Mouse (Mus musculus): Measurements from ENCODE around the gene Slc22a15. TPM values are rescaled to one million over a fixed set of nuclear protein-coding genes. Genes with fewer than 3 reads are reported as not detected.

Gene Slc22a15
- polyA plus RNA-seq, 1 experiment from 2014 or later = 6.0 TPM

GRCm38 (mm10) chr3:101907049-101907448 lies 17.2 kb downstream of the Slc22a15 start:
- WGBS = 46% methylated on average over 2 of the region's 2 CpGs
- Histone ChIP-seq H3K36me3 (ENCODE audit: control insufficient read depth, insufficient read depth, low read length) (no peaks in the 10 kb centered on the region; the same call in 1 of the 2 replicates), H3K9ac (ENCODE audit: low read length) (no peak overlapping the region), H3K27ac (ENCODE audit: low read depth) (no peak overlapping the region), H3K9me3 (ENCODE audit: control insufficient read depth, low read length) (no peaks in the 10 kb centered on the region), H3K27me3 (replicated peaks; ENCODE audit: control insufficient read depth, insufficient read depth, low read length) (no peaks in the 10 kb centered on the region), H3K4me1 (replicated peaks; ENCODE audit: control insufficient read depth, insufficient read depth, low read length) (0 out of 2 replicates have a peak, but pooled peaks cover 4% of the 10 kb centered on the region), H3K4me3 (ENCODE audit: low read depth, low read length) (no peak overlapping the region), H3K4me2 (ENCODE audit: low read length) (no peak overlapping the region)
- DNase-seq (ENCODE audit: low spot score) (no peak), ATAC-seq (replicated peaks; ENCODE audit: low FRiP score, low TSS enrichment, low read depth) (no peak)

DNA sequence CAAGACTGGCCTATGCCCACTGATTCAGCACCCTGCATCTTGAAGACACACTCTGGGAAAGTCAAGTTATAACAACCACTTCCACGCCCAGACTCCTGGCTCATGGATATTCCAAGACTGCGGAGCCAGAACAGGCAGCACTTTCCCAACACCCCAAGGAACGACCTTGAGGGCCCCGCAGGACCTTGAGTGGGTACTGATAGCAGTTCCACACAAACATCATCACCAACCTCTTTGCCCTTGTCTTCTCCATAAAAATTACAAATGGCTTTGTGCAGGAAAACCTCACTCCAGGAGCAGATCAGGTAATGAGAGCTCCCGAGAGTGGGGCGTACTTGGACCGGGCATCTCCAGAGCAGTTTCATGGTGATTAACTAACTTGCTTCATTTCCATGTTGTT lies 19.5 kb downstream of the Slc22a15 start:
- DNase-seq (ENCODE audit: low spot score) = no peak
- 89% methylated on average over 7 of the region's 7 CpGs for WGBS
- Histone ChIP-seq H3K9me3 (ENCODE audit: control insufficient read depth, low read length) (no peaks in the 10 kb centered on the region), H3K4me1 (replicated peaks; ENCODE audit: control insufficient read depth, insufficient read depth, low read length) (0 out of 2 replicates have a peak, but pooled peaks cover 4% of the 10 kb centered on the region), H3K27ac (ENCODE audit: low read depth) (no peak overlapping the region), H3K36me3 (ENCODE audit: control insufficient read depth, insufficient read depth, low read length) (no peaks in the 10 kb centered on the region), H3K9ac (ENCODE audit: low read length) (no peak overlapping the region), H3K4me2 (ENCODE audit: low read length) (no peak overlapping the region), H3K27me3 (replicated peaks; ENCODE audit: control insufficient read depth, insufficient read depth, low read length) (no peaks in the 10 kb centered on the region), H3K4me3 (ENCODE audit: low read depth, low read length) (no peak overlapping the region)
- ATAC-seq (replicated peaks; ENCODE audit: low FRiP score, low TSS enrichment, low read depth) = no peak

GRCm38 (mm10) chr3:101903091-101903490 lies 21.2 kb downstream of the Slc22a15 start:
- Histone ChIP-seq H3K36me3 (ENCODE audit: control insufficient read depth, insufficient read depth, low read length) (no peaks in the 10 kb centered on the region), H3K4me2 (ENCODE audit: low read length) (no peak overlapping the region), H3K9ac (ENCODE audit: low read length) (no peak overlapping the region), H3K27ac (ENCODE audit: low read depth) (no peak overlapping the region), H3K4me1 (replicated peaks; ENCODE audit: control insufficient read depth, insufficient read depth, low read length) (0 out of 2 replicates have a peak, but pooled peaks cover 4% of the 10 kb centered on the region), H3K4me3 (ENCODE audit: low read depth, low read length) (no peak overlapping the region), H3K27me3 (replicated peaks; ENCODE audit: control insufficient read depth, insufficient read depth, low read length) (no peaks in the 10 kb centered on the region), H3K9me3 (ENCODE audit: control insufficient read depth, low read length) (no peaks in the 10 kb centered on the region)
- DNase-seq (ENCODE audit: low spot score) (no peak), ATAC-seq (replicated peaks; ENCODE audit: low FRiP score, low TSS enrichment, low read depth) (no peak)
- WGBS = 55% methylated on average over 5 of the region's 5 CpGs

- 56% methylated on average over 7 of the region's 7 CpGs for WGBS
- H3K4me2 ChIP-seq (ENCODE audit: low read length) = no peak overlapping the region
- no peak overlapping the region for H3K27ac ChIP-seq (ENCODE audit: low read depth)
- H3K4me1 ChIP-seq (replicated peaks; ENCODE audit: control insufficient read depth, insufficient read depth, low read length) = 0 out of 2 replicates have a peak, but pooled peaks cover 4% of the 10 kb centered on the region
- ATAC-seq (replicated peaks; ENCODE audit: low FRiP score, low TSS enrichment, low read depth) (no peak), DNase-seq (ENCODE audit: low spot score) (no peak)
- H3K27me3 ChIP-seq (replicated peaks; ENCODE audit: control insufficient read depth, insufficient read depth, low read length) = no peaks in the 10 kb centered on the region
- no peak overlapping the region for H3K4me3 ChIP-seq (ENCODE audit: low read depth, low read length)
- H3K9me3 ChIP-seq (ENCODE audit: control insufficient read depth, low read length) = no peaks in the 10 kb centered on the region
- no peaks in the 10 kb centered on the region for H3K36me3 ChIP-seq (ENCODE audit: control insufficient read depth, insufficient read depth, low read length)
- no peak overlapping the region for H3K9ac ChIP-seq (ENCODE audit: low read length)
These were observed 21.9 kb downstream of the Slc22a15 start for GRCm38 (mm10) chr3:101902344-101902743.

DNA sequence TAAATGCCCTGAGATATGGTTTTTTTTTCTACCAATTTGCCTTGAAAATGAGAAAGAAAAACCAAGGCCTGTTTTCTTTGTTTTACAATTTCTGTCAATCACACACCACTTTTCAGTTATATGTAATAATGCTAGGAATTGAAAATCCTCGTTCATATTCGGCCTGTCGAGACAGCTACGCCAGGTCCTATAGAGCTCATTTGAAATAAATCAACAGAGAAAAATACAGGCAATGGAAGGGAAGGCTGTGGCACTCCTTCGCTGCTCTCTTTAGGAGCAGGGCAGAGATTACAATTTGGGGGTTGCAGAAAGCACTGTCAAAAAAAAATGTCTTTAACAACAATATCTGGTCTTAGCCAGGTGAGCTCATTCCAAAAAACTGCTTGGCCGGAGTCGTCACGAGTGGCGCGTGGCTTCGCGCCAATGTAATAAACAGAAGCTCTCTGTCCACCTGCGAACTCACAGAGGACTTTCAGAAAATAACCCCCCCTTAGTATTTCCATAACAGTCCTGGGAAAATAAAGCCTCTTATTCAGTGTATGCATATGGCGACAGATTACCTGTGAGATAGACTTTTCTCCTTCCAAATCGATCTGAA lies 26.8 kb downstream of the Slc22a15 start:
- no peaks in the 10 kb centered on the region for H3K9me3 ChIP-seq (ENCODE audit: control insufficient read depth, low read length)
- H3K4me2 ChIP-seq (ENCODE audit: low read length) = no peak overlapping the region
- no peak overlapping the region for H3K9ac ChIP-seq (ENCODE audit: low read length)
- WGBS = 88% methylated on average over 15 of the region's 15 CpGs
- H3K36me3 ChIP-seq (ENCODE audit: control insufficient read depth, insufficient read depth, low read length) = no peaks in the 10 kb centered on the region
- H3K4me3 ChIP-seq (ENCODE audit: low read depth, low read length) = no peak overlapping the region
- no peaks in the 10 kb centered on the region for H3K4me1 ChIP-seq (replicated peaks; ENCODE audit: control insufficient read depth, insufficient read depth, low read length)
- no peak overlapping the region for H3K27ac ChIP-seq (ENCODE audit: low read depth)
- H3K27me3 ChIP-seq (replicated peaks; ENCODE audit: control insufficient read depth, insufficient read depth, low read length) = no peaks in the 10 kb centered on the region
- DNase-seq (ENCODE audit: low spot score) (no peak), ATAC-seq (replicated peaks; ENCODE audit: low FRiP score, low TSS enrichment, low read depth) (no peak)

- H3K9me3 ChIP-seq (ENCODE audit: control insufficient read depth, low read length) = no peaks in the 10 kb centered on the region
- no peak overlapping the region for H3K27ac ChIP-seq (ENCODE audit: low read depth)
- H3K36me3 ChIP-seq (ENCODE audit: control insufficient read depth, insufficient read depth, low read length) = no peaks in the 10 kb centered on the region
- no peaks in the 10 kb centered on the region for H3K27me3 ChIP-seq (replicated peaks; ENCODE audit: control insufficient read depth, insufficient read depth, low read length)
- DNase-seq (ENCODE audit: low spot score) (peak; percentile 72), ATAC-seq (replicated peaks; ENCODE audit: low FRiP score, low TSS enrichment, low read depth) (no peak)
- H3K9ac ChIP-seq (ENCODE audit: low read length) = no peak overlapping the region
- WGBS = 29% methylated on average over 9 of the region's 9 CpGs
- no peaks in the 10 kb centered on the region for H3K4me1 ChIP-seq (replicated peaks; ENCODE audit: control insufficient read depth, insufficient read depth, low read length)
- no peak overlapping the region for H3K4me3 ChIP-seq (ENCODE audit: low read depth, low read length)
- H3K4me2 ChIP-seq (ENCODE audit: low read length) = no peak overlapping the region
These were observed 27.4 kb downstream of the Slc22a15 start for GRCm38 (mm10) chr3:101896893-101897292.

GRCm38 (mm10) chr3:101895376-101895910 lies 28.8 kb downstream of the Slc22a15 start:
- H3K27ac ChIP-seq (ENCODE audit: low read depth) = no peak overlapping the region
- H3K9me3 ChIP-seq (ENCODE audit: control insufficient read depth, low read length) = no peaks in the 10 kb centered on the region
- H3K27me3 ChIP-seq (replicated peaks; ENCODE audit: control insufficient read depth, insufficient read depth, low read length) = no peaks in the 10 kb centered on the region
- DNase-seq (ENCODE audit: low spot score) (no peak), ATAC-seq (replicated peaks; ENCODE audit: low FRiP score, low TSS enrichment, low read depth) (no peak)
- H3K4me3 ChIP-seq (ENCODE audit: low read depth, low read length) = no peak overlapping the region
- no peaks in the 10 kb centered on the region for H3K4me1 ChIP-seq (replicated peaks; ENCODE audit: control insufficient read depth, insufficient read depth, low read length)
- 79% methylated on average over 7 of the region's 7 CpGs for WGBS
- no peaks in the 10 kb centered on the region for H3K36me3 ChIP-seq (ENCODE audit: control insufficient read depth, insufficient read depth, low read length)
- no peak overlapping the region for H3K4me2 ChIP-seq (ENCODE audit: low read length)
- H3K9ac ChIP-seq (ENCODE audit: low read length) = no peak overlapping the region

GRCm38 (mm10) chr3:101885591-101885990 lies 38.7 kb downstream of the Slc22a15 start:
- 0 out of 2 replicates have a peak, but pooled peaks cover 10% of the 10 kb centered on the region for H3K4me1 ChIP-seq (replicated peaks; ENCODE audit: control insufficient read depth, insufficient read depth, low read length)
- ATAC-seq (replicated peaks; ENCODE audit: low FRiP score, low TSS enrichment, low read depth) (no peak), DNase-seq (ENCODE audit: low spot score) (no peak)
- no peak overlapping the region for H3K27ac ChIP-seq (ENCODE audit: low read depth)
- 41% methylated on average over 3 of the region's 3 CpGs for WGBS
- H3K4me3 ChIP-seq (ENCODE audit: low read depth, low read length) = no peak overlapping the region
- H3K36me3 ChIP-seq (ENCODE audit: control insufficient read depth, insufficient read depth, low read length) = no peaks in the 10 kb centered on the region; the same call in 1 of the 2 replicates
- no peaks in the 10 kb centered on the region for H3K9me3 ChIP-seq (ENCODE audit: control insufficient read depth, low read length)
- H3K27me3 ChIP-seq (replicated peaks; ENCODE audit: control insufficient read depth, insufficient read depth, low read length) = no peaks in the 10 kb centered on the region
- no peak overlapping the region for H3K9ac ChIP-seq (ENCODE audit: low read length)
- no peak overlapping the region for H3K4me2 ChIP-seq (ENCODE audit: low read length)

GRCm38 (mm10) chr3:101885041-101885440 lies 39.2 kb downstream of the Slc22a15 start:
- 52% methylated on average over 4 of the region's 4 CpGs for WGBS
- Histone ChIP-seq H3K9ac (ENCODE audit: low read length) (no peak overlapping the region), H3K9me3 (ENCODE audit: control insufficient read depth, low read length) (no peaks in the 10 kb centered on the region), H3K27ac (ENCODE audit: low read depth) (no peak overlapping the region), H3K4me1 (replicated peaks; ENCODE audit: control insufficient read depth, insufficient read depth, low read length) (0 out of 2 replicates have a peak, but pooled peaks cover 10% of the 10 kb centered on the region), H3K4me3 (ENCODE audit: low read depth, low read length) (no peak overlapping the region), H3K36me3 (ENCODE audit: control insufficient read depth, insufficient read depth, low read length) (peaks cover 3% of the 10 kb centered on the region; the same call in 1 of the 2 replicates), H3K27me3 (replicated peaks; ENCODE audit: control insufficient read depth, insufficient read depth, low read length) (no peaks in the 10 kb centered on the region), H3K4me2 (ENCODE audit: low read length) (no peak overlapping the region)
- ATAC-seq (replicated peaks; ENCODE audit: low FRiP score, low TSS enrichment, low read depth) = peak; percentile 27; the same call in 1 of the 2 replicates
- DNase-seq (ENCODE audit: low spot score) = no peak

All from intestine, embryonic 14.5 days (tissue).